Mouse (Mus musculus) midbrain, embryonic 15.5 days (tissue): ENCODE measurements at regions not wholly inside any gene's neighbourhood (a gene's known extent, or its start where the extent isn't known, plus 50 kb on each side); places are given as distances from the start of the nearest gene placed in this dataset.
A peak's percentile ranks its signal among the peaks of the same experiment; 100 is the strongest.
"Not testable (repeated sequence)": the region's sequence is repeated elsewhere in the genome, so short reads cannot be mapped to it uniquely, and the experiment has no call there.

Experiments used
- ATAC-seq: fragments of 200-750 bp; cut with Nextera tagmentation; replicated peaks from 2 replicates; pipeline ENCODE4 v1.8.0; 2017; ENCODE audit warnings: moderate TSS enrichment
- H3K27ac ChIP-seq: fragments of 300-500 bp; sonication (generic); 2 replicates; pipeline ENCODE4 v1.5.1; 2015; ENCODE audit warnings: mild to moderate bottlenecking, inconsistent platforms
- H3K27me3 ChIP-seq: fragments of 300-500 bp; sonication (generic); replicated peaks from 2 replicates; pipeline ENCODE4 v1.6.1; 2015; ENCODE audit warnings: inconsistent platforms
- H3K36me3 ChIP-seq: fragments of 300-500 bp; sonication (generic); replicated peaks from 2 replicates; pipeline ENCODE4 v1.6.1; 2015; ENCODE audit warnings: inconsistent platforms
- H3K4me1 ChIP-seq: fragments of 300-500 bp; sonication (generic); 2 replicates; pipeline ENCODE4 v1.6.1; 2015; ENCODE audit warnings: inconsistent platforms
- H3K4me2 ChIP-seq: fragments of 300-500 bp; sonication (generic); 2 replicates; pipeline ENCODE4 v1.6.1; 2015; ENCODE audit warnings: inconsistent platforms, mild to moderate bottlenecking, moderate library complexity
- H3K4me3 ChIP-seq: fragments of 300-500 bp; sonication (generic); 2 replicates; pipeline ENCODE4 v1.5.1; 2015; ENCODE audit warnings: mild to moderate bottlenecking, inconsistent platforms
- H3K9ac ChIP-seq: fragments of 300-500 bp; sonication (generic); 2 replicates; pipeline ENCODE4 v1.6.1; 2015; ENCODE audit warnings: mild to moderate bottlenecking, inconsistent platforms
- H3K9me3 ChIP-seq: fragments of 300-500 bp; sonication (generic); 2 replicates; pipeline ENCODE4 v1.6.1; 2016; ENCODE audit warnings: inconsistent platforms
- WGBS: fragments of 180-500 bp; shearing (Covaris S2); methylation state at CpG from one replicate; pipeline ENCODE4 v1.1.7; 2015; ENCODE audit warnings: mixed read lengths; 5-methylcytosine and 5-hydroxymethylcytosine counted together

- H3K4me2 ChIP-seq = peak overlapping the region; percentile 37
- H3K4me1 ChIP-seq = peaks cover 17% of the 10 kb centered on the region
- peak overlapping the region; percentile 30; the same call in 1 of the 2 replicates for H3K27ac ChIP-seq
- H3K36me3 ChIP-seq = no peaks in the 10 kb centered on the region
- no peak for ATAC-seq
- H3K9ac ChIP-seq = no peak overlapping the region
- H3K9me3 ChIP-seq = no peaks in the 10 kb centered on the region
- 2% methylated on average over 42 of the region's 42 CpGs for WGBS
- H3K27me3 ChIP-seq = peaks cover 79% of the 10 kb centered on the region
- peak overlapping the region; percentile 20 for H3K4me3 ChIP-seq
These were observed 85.7 kb downstream of the Nr2f2 start for GRCm38 (mm10) chr7:70280643-70281380.

- Histone ChIP-seq H3K36me3 (no peaks in the 10 kb centered on the region), H3K4me3 (peak overlapping the region; percentile 20), H3K27me3 (peaks cover 72% of the 10 kb centered on the region), H3K27ac (peak overlapping the region; percentile 30; the same call in 1 of the 2 replicates), H3K4me2 (peak overlapping the region; percentile 37), H3K9ac (no peak overlapping the region), H3K9me3 (no peaks in the 10 kb centered on the region), H3K4me1 (peaks cover 17% of the 10 kb centered on the region)
- ATAC-seq = no peak
- WGBS = 2% methylated on average over 31 of the region's 31 CpGs
These were observed 86.5 kb downstream of the Nr2f2 start for GRCm38 (mm10) chr7:70279927-70280642.

GRCm38 (mm10) chr7:70279101-70279500, 87.4 kb downstream of the Nr2f2 start:
- WGBS = 11% methylated on average over 3 of the region's 3 CpGs
- no peak for ATAC-seq
- Histone ChIP-seq H3K4me3 (no peak overlapping the region), H3K4me1 (peaks cover 17% of the 10 kb centered on the region), H3K27ac (no peak overlapping the region), H3K36me3 (no peaks in the 10 kb centered on the region), H3K9ac (no peak overlapping the region), H3K27me3 (peaks cover 64% of the 10 kb centered on the region), H3K9me3 (no peaks in the 10 kb centered on the region), H3K4me2 (no peak overlapping the region)

- 77% methylated on average over 2 of the region's 2 CpGs for WGBS
- no peaks in the 10 kb centered on the region for H3K9me3 ChIP-seq
- H3K9ac ChIP-seq = no peak overlapping the region
- H3K27ac ChIP-seq = no peak overlapping the region
- H3K4me3 ChIP-seq = no peak overlapping the region
- H3K36me3 ChIP-seq = no peaks in the 10 kb centered on the region
- H3K27me3 ChIP-seq = peaks cover 37% of the 10 kb centered on the region
- no peak for ATAC-seq
- peaks cover 12% of the 10 kb centered on the region for H3K4me1 ChIP-seq
- H3K4me2 ChIP-seq = no peak overlapping the region
These were observed 90.5 kb downstream of the Nr2f2 start for GRCm38 (mm10) chr7:70276078-70276477.

- Histone ChIP-seq H3K4me2 (no peak overlapping the region), H3K9me3 (no peaks in the 10 kb centered on the region), H3K36me3 (no peaks in the 10 kb centered on the region), H3K27me3 (peaks cover 21% of the 10 kb centered on the region), H3K4me1 (no peaks in the 10 kb centered on the region), H3K9ac (no peak overlapping the region), H3K27ac (no peak overlapping the region), H3K4me3 (no peak overlapping the region)
- ATAC-seq = no peak
- WGBS = 56% methylated on average over 2 of the region's 2 CpGs
These were observed 92.2 kb downstream of the Nr2f2 start for GRCm38 (mm10) chr7:70274312-70274711.

- H3K9me3 ChIP-seq = no peaks in the 10 kb centered on the region
- no peaks in the 10 kb centered on the region for H3K4me1 ChIP-seq
- WGBS = 60% methylated on average over 4 of the region's 4 CpGs
- no peak overlapping the region for H3K4me3 ChIP-seq
- no peak overlapping the region for H3K27ac ChIP-seq
- H3K36me3 ChIP-seq = no peaks in the 10 kb centered on the region
- no peak overlapping the region for H3K9ac ChIP-seq
- ATAC-seq = no peak
- H3K27me3 ChIP-seq = no peaks in the 10 kb centered on the region
- no peak overlapping the region for H3K4me2 ChIP-seq
These were observed 99.5 kb downstream of the Nr2f2 start for GRCm38 (mm10) chr7:70267075-70267474.

GRCm38 (mm10) chr7:70256806-70257205, 109.7 kb downstream of the Nr2f2 start:
- no peak for ATAC-seq
- Histone ChIP-seq H3K4me3 (no peak overlapping the region), H3K27ac (no peak overlapping the region), H3K4me2 (no peak overlapping the region), H3K27me3 (no peaks in the 10 kb centered on the region), H3K9me3 (no peaks in the 10 kb centered on the region), H3K36me3 (no peaks in the 10 kb centered on the region), H3K4me1 (no peaks in the 10 kb centered on the region), H3K9ac (no peak overlapping the region)
- 91% methylated on average over 4 of the region's 4 CpGs for WGBS

GRCm38 (mm10) chr7:70255072-70255471, 111.5 kb downstream of the Nr2f2 start:
- no peak overlapping the region for H3K4me2 ChIP-seq
- 80% methylated on average over 3 of the region's 3 CpGs for WGBS

GRCm38 (mm10) chr7:70253275-70253674, 113.3 kb downstream of the Nr2f2 start:
- H3K27me3 ChIP-seq = no peaks in the 10 kb centered on the region
- no peaks in the 10 kb centered on the region for H3K36me3 ChIP-seq
- no peak overlapping the region for H3K4me2 ChIP-seq
- H3K27ac ChIP-seq = no peak overlapping the region
- 64% methylated on average over 4 of the region's 4 CpGs for WGBS
- H3K9me3 ChIP-seq = no peaks in the 10 kb centered on the region
- H3K4me1 ChIP-seq = no peaks in the 10 kb centered on the region
- H3K9ac ChIP-seq = no peak overlapping the region
- no peak for ATAC-seq
- H3K4me3 ChIP-seq = no peak overlapping the region

More at GRCm38 (mm10) chr7:70255072-70255471, 111.5 kb downstream of the Nr2f2 start:
- Histone ChIP-seq H3K4me1 (no peaks in the 10 kb centered on the region), H3K4me3 (no peak overlapping the region), H3K27me3 (no peaks in the 10 kb centered on the region), H3K9me3 (no peaks in the 10 kb centered on the region), H3K9ac (no peak overlapping the region), H3K27ac (no peak overlapping the region), H3K36me3 (no peaks in the 10 kb centered on the region)
- ATAC-seq = no peak

GRCm38 (mm10) chr7:70239059-70239458, 127.5 kb downstream of the Nr2f2 start:
- not testable (repeated sequence) for H3K4me2 ChIP-seq, H3K9ac ChIP-seq, H3K36me3 ChIP-seq, H3K4me1 ChIP-seq, H3K27ac ChIP-seq, ATAC-seq, H3K9me3 ChIP-seq, H3K4me3 ChIP-seq, H3K27me3 ChIP-seq
- WGBS = 91% methylated on average over 9 of the region's 9 CpGs

GRCm38 (mm10) chr7:70219310-70219709, 147.2 kb downstream of the Nr2f2 start:
- 98% methylated on average over 6 of the region's 6 CpGs for WGBS

GRCm38 (mm10) chr7:70217137-70217536, 149.4 kb downstream of the Nr2f2 start:
- no peaks in the 10 kb centered on the region for H3K4me1 ChIP-seq
- ATAC-seq = no peak
- no peaks in the 10 kb centered on the region for H3K36me3 ChIP-seq
- H3K9ac ChIP-seq = no peak overlapping the region
- no peaks in the 10 kb centered on the region for H3K9me3 ChIP-seq
- H3K4me3 ChIP-seq = no peak overlapping the region
- no peak overlapping the region for H3K27ac ChIP-seq
- no peak overlapping the region for H3K4me2 ChIP-seq
- WGBS = 92% methylated on average over 2 of the region's 2 CpGs
- H3K27me3 ChIP-seq = no peaks in the 10 kb centered on the region

More at GRCm38 (mm10) chr7:70219310-70219709, 147.2 kb downstream of the Nr2f2 start:
- Histone ChIP-seq H3K36me3 (no peaks in the 10 kb centered on the region), H3K4me1 (no peaks in the 10 kb centered on the region), H3K27me3 (no peaks in the 10 kb centered on the region), H3K4me3 (no peak overlapping the region), H3K9ac (no peak overlapping the region), H3K4me2 (no peak overlapping the region), H3K27ac (no peak overlapping the region), H3K9me3 (no peaks in the 10 kb centered on the region)
- no peak for ATAC-seq
